Mouse (Mus musculus): ENCODE results near the gene Cst9.

DNA sequence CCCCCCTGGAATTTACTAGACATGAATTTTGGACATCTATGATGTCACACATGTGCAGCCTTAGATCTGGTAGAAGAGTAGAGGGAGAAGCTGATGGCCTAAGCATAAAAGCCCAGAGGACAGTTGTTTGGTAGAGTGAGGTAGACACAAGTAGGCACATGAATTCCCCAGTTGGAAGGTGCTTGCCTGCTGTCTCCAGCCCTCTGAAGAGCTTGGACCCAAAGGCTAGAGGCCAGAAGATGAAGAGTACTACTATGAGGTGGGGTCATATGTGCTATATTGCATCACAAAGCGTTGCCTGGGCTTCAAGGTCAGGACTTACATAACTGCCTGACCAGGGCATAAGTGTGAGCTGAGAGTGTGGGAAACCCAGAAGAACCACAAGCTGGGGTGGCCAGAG, 36.5 kb upstream of the Cst9 start, which contains the start of gene Cst8:
- no peak for TF ChIP-seq ZC3H11A (IDR thresholded peaks at IDR 0.05; ENCODE audit: borderline replicate concordance, low read depth, low read length)
- TF ChIP-seq CHD2 (IDR thresholded peaks at IDR 0.05; ENCODE audit: low read depth, low read length) = no peak
